Mouse (Mus musculus) MEL (cell line): ENCODE data around the gene Cdkl5. TPM values are rescaled to one million over a fixed set of nuclear protein-coding genes. Genes with fewer than 3 reads are reported as not detected.

ENCODE experiments used
- DNase-seq: peaks from one replicate; pipeline ENCODE4 v3.0.0; 2011; ENCODE audit warnings: low read depth, low spot score
- H3K27ac ChIP-seq: 2 replicates; pipeline ENCODE4 v1.5.1; 2012; ENCODE audit warnings: low read depth, mild to moderate bottlenecking, control low read depth, low read length, moderate library complexity; ENCODE audit not compliant: control insufficient read depth
- H3K27me3 ChIP-seq, 2 experiments: fragments of 150-350 bp in 1 of 2; sonication (generic) in 1 of 2; 2 replicates each; pipeline ENCODE4 v1.6.1; 2012; ENCODE audit warnings: low read length in 2 of 2, mild to moderate bottlenecking in 2 of 2, improper control_type of control experiment in 1 of 2, moderate library complexity in 1 of 2; ENCODE audit not compliant: insufficient read depth in 2 of 2, control insufficient read depth in 1 of 2
- H3K36me3 ChIP-seq, 2 experiments: 2 replicates each; pipeline ENCODE4 v1.6.1; 2012 to 2014; ENCODE audit warnings: low read length in 2 of 2, improper control_type of control experiment in 1 of 2, inconsistent platforms in 1 of 2, mild to moderate bottlenecking in 1 of 2; ENCODE audit not compliant: insufficient read depth in 2 of 2, control insufficient read depth in 1 of 2
- H3K4me1 ChIP-seq, 2 experiments: fragments of 150-350 bp in 1 of 2; sonication (generic) in 1 of 2; 2 replicates each; pipeline ENCODE4 v1.6.1; 2012; ENCODE audit warnings: low read length in 2 of 2, improper control_type of control experiment in 1 of 2, mild to moderate bottlenecking in 1 of 2; ENCODE audit not compliant: insufficient read depth in 2 of 2, control insufficient read depth in 1 of 2
- H3K4me3 ChIP-seq, 2 experiments: fragments of 150-350 bp in 1 of 2; sonication (generic) in 1 of 2; 2 replicates each; pipeline ENCODE4 v1.5.1; 2012; ENCODE audit warnings: low read depth in 2 of 2, low read length in 2 of 2, mild to moderate bottlenecking in 2 of 2, moderate library complexity in 2 of 2, control low read depth in 1 of 2, improper control_type of control experiment in 1 of 2; ENCODE audit not compliant: control insufficient read depth in 1 of 2, insufficient read depth in 1 of 2
- H3K79me2 ChIP-seq: 2 replicates; pipeline ENCODE4 v1.6.1; 2012; ENCODE audit warnings: mild to moderate bottlenecking, low read length, moderate library complexity; ENCODE audit not compliant: control insufficient read depth, poor library complexity, insufficient read depth
- H3K9ac ChIP-seq: 2 replicates; pipeline ENCODE4 v1.6.1; 2012; ENCODE audit warnings: low read depth, mild to moderate bottlenecking, control low read depth, low read length, moderate library complexity; ENCODE audit not compliant: control insufficient read depth, poor library complexity, severe bottlenecking
- H3K9me3 ChIP-seq: fragments of 150-350 bp; sonication (generic); replicated peaks from 2 replicates; pipeline ENCODE4 v1.6.1; 2012; ENCODE audit warnings: mild to moderate bottlenecking, low read length, improper control_type of control experiment, moderate library complexity; ENCODE audit not compliant: insufficient read depth
- BHLHE40 ChIP-seq: IDR thresholded peaks from 2 replicates; pipeline ENCODE4 v1.6.1; 2012; ENCODE audit warnings: low read depth, mild to moderate bottlenecking, inconsistent platforms, low read length, improper control_type of control experiment, borderline replicate concordance
- CHD2 ChIP-seq: IDR thresholded peaks from 2 replicates; pipeline ENCODE4 v1.6.1; 2011; ENCODE audit warnings: low read length, improper control_type of control experiment
- E2F4 ChIP-seq: IDR thresholded peaks from 2 replicates; pipeline ENCODE4 v1.6.1; 2011; ENCODE audit warnings: low read depth, low read length, improper control_type of control experiment, borderline replicate concordance
- GABPA ChIP-seq: IDR thresholded peaks from 2 replicates; pipeline ENCODE4 v1.6.1; 2012; ENCODE audit warnings: low read depth, mild to moderate bottlenecking, inconsistent platforms, low read length, improper control_type of control experiment, moderate library complexity
- GATA1 ChIP-seq: IDR thresholded peaks from 2 replicates; pipeline ENCODE4 v1.6.1; 2011; ENCODE audit warnings: low read depth, low read length, improper control_type of control experiment
- HCFC1 ChIP-seq: IDR thresholded peaks from 2 replicates; pipeline ENCODE4 v1.6.1; 2012; ENCODE audit warnings: low read depth, mild to moderate bottlenecking, inconsistent platforms, low read length, improper control_type of control experiment, moderate library complexity
- JUND ChIP-seq: IDR thresholded peaks from 2 replicates; pipeline ENCODE4 v1.6.1; 2011; ENCODE audit warnings: low read depth, mild to moderate bottlenecking, improper control_type of control experiment, low read length
- MAZ ChIP-seq: IDR thresholded peaks from 2 replicates; pipeline ENCODE4 v1.6.1; 2012; ENCODE audit warnings: low read depth, mild to moderate bottlenecking, inconsistent platforms, low read length, improper control_type of control experiment
- MYB ChIP-seq: IDR thresholded peaks from 2 replicates; pipeline ENCODE4 v1.6.1; 2011; ENCODE audit warnings: mild to moderate bottlenecking, low read depth, low read length, improper control_type of control experiment
- POLR2AphosphoS5 ChIP-seq: IDR thresholded peaks from 2 replicates; pipeline ENCODE4 v1.6.1; 2012; ENCODE audit warnings: low read depth, borderline replicate concordance, mild to moderate bottlenecking, inconsistent platforms, low read length, moderate library complexity, mixed read lengths
- RAD21 ChIP-seq: IDR thresholded peaks from 2 replicates; pipeline ENCODE4 v1.6.1; 2011; ENCODE audit warnings: mild to moderate bottlenecking, low read depth, low read length, improper control_type of control experiment
- SMC3 ChIP-seq: IDR thresholded peaks from 2 replicates; pipeline ENCODE4 v1.6.1; 2011; ENCODE audit warnings: low read depth, low read length, improper control_type of control experiment
- TAL1 ChIP-seq: IDR thresholded peaks from 2 replicates; pipeline ENCODE4 v1.6.1; 2012; ENCODE audit warnings: mild to moderate bottlenecking, inconsistent platforms, low read length, moderate library complexity, mixed read lengths
- UBTF ChIP-seq: IDR thresholded peaks from 2 replicates; pipeline ENCODE4 v1.6.1; 2012; ENCODE audit warnings: low read depth, mild to moderate bottlenecking, inconsistent platforms, low read length, improper control_type of control experiment, moderate library complexity, borderline replicate concordance; ENCODE audit not compliant: insufficient read depth
- USF1 ChIP-seq: IDR thresholded peaks from 2 replicates; pipeline ENCODE4 v1.6.1; 2014; ENCODE audit warnings: low read depth, mild to moderate bottlenecking, inconsistent platforms, low read length, improper control_type of control experiment, moderate library complexity
- ZKSCAN1 ChIP-seq: IDR thresholded peaks from 2 replicates; pipeline ENCODE4 v1.6.1; 2012; ENCODE audit warnings: low read depth, mild to moderate bottlenecking, inconsistent platforms, low read length, improper control_type of control experiment, moderate library complexity
- ZNF384 ChIP-seq: IDR thresholded peaks from 2 replicates; pipeline ENCODE4 v1.6.1; 2012; ENCODE audit warnings: low read depth, mild to moderate bottlenecking, inconsistent platforms, low read length, improper control_type of control experiment
- polyA plus RNA-seq, 2 experiments: library from polyadenylated mRNA; stranded (reverse) in 1 of 2; unstranded in 1 of 2; fragments of >175 nt in 1 of 2; fragments of >200 nt in 1 of 2; gene quantifications; 2 replicates each; pipeline versions ENCODE4 v1.2.1 to v1.2.4; 2012; ENCODE audit warnings: low replicate concordance in 2 of 2, low read depth in 1 of 2; ENCODE audit not compliant: insufficient read length in 2 of 2, insufficient read depth in 1 of 2, missing spikeins in 1 of 2
- total RNA-seq: library from RNA; depleted of rRNA; stranded (reverse); fragments of 300-350 nt; gene quantifications from 2 replicates; pipeline ENCODE4 v1.2.3, GENCODE M21; 2012

The Cdkl5 gene
- total and polyA plus RNA-seq, 3 experiments, result 1.7 to 2.8 TPM; not detected in 1

GRCm38 (mm10) chrX:161024475-161024874, 30.0 kb upstream of the Cdkl5 start:
- no peaks in the 10 kb centered on the region for H3K36me3 ChIP-seq
- no peak overlapping the region for H3K4me3 ChIP-seq
- TF ChIP-seq CHD2, result no peak
- TF ChIP-seq SMC3, result no peak
- TF ChIP-seq RAD21, result no peak
- no peak for TF ChIP-seq E2F4
- H3K79me2 ChIP-seq, result no peaks in the 10 kb centered on the region
- H3K9ac ChIP-seq, result no peak overlapping the region
- peaks cover 0 to 3% of the 10 kb centered on the region in 2 experiments; a peak in 1 of 4 replicates for H3K27me3 ChIP-seq
- DNase-seq, result no peak
- no peaks in the 10 kb centered on the region for H3K4me1 ChIP-seq
- H3K9me3 ChIP-seq, result no peaks in the 10 kb centered on the region
- no peak overlapping the region for H3K27ac ChIP-seq

- TF ChIP-seq UBTF (no peak), MAZ (no peak), RAD21 (no peak), ZNF384 (no peak), JUND (no peak), MYB (no peak), POLR2AphosphoS5 (no peak), USF1 (no peak), HCFC1 (no peak), CHD2 (no peak), TAL1 (no peak), GABPA (no peak), ZKSCAN1 (no peak), GATA1 (no peak), BHLHE40 (no peak)
- TF ChIP-seq, all 39 proteins: peak for 0
- DNase-seq, result no peak
- Histone ChIP-seq H3K9ac (no peak overlapping the region), H3K36me3 (no peaks in the 10 kb centered on the region), H3K4me1 (no peaks in the 10 kb centered on the region), H3K4me3 (no peak overlapping the region), H3K79me2 (no peaks in the 10 kb centered on the region), H3K9me3 (no peaks in the 10 kb centered on the region), H3K27me3 (peaks cover 0 to 3% of the 10 kb centered on the region in 2 experiments; a peak in 1 of 4 replicates), H3K27ac (no peak overlapping the region)
Observed at GRCm38 (mm10) chrX:161021548-161021947, 27.0 kb upstream of the Cdkl5 start.
